Mouse (Mus musculus) left cerebral cortex, postnatal 14 days (tissue): ENCODE measurements around the gene Sectm1a. TPM values are rescaled to one million over a fixed set of nuclear protein-coding genes. Genes with fewer than 3 reads are reported as not detected.

Experiments
- total RNA-seq, 2 experiments: library from RNA; stranded (reverse); gene quantifications; 2 replicates each; pipeline ENCODE4 v1.2.3; 2021

The Sectm1a gene
- total RNA-seq, 2 experiments from 2014 or later: not detected

Other genes starting within 250 kb of the Sectm1a start
- gene Ccdc57, start 148.3 kb downstream of the Sectm1a start, total RNA-seq: 1 to 10 TPM; 6.2 to 7.0 TPM
- 1 to 10 TPM; 3.2 to 4.2 TPM for gene Slc16a3, start 132.7 kb downstream of the Sectm1a start, total RNA-seq
- 100 to 1,000 TPM; 112 to 115 TPM for gene Csnk1d, start 89.9 kb downstream of the Sectm1a start, total RNA-seq
- gene Cd7, start 41.8 kb downstream of the Sectm1a start, total RNA-seq: under 1 TPM; 0.36 to 0.62 TPM
- gene Sectm1b, start 17.7 kb downstream of the Sectm1a start, total RNA-seq: not detected
- gene Tex19.2, start 37.5 kb upstream of the Sectm1a start, total RNA-seq: not detected
- gene Tex19.1, start 64.9 kb upstream of the Sectm1a start, total RNA-seq: not detected
- gene Uts2r, start 79.1 kb upstream of the Sectm1a start, total RNA-seq: not detected
- 10 to 100 TPM; 30.6 to 32.4 TPM for gene Hexdc, start 123.2 kb upstream of the Sectm1a start, total RNA-seq
- gene Ogfod3, start 123.5 kb upstream of the Sectm1a start, total RNA-seq: 1 to 10 TPM; 7.1 to 7.4 TPM
- 10 to 100 TPM; 21.1 to 23.8 TPM for gene Cybc1, start 148.1 kb upstream of the Sectm1a start, total RNA-seq
- gene Narf, start 156.0 kb upstream of the Sectm1a start, total RNA-seq: 10 to 100 TPM; 67.4 to 70.7 TPM
- 100 to 1,000 TPM; 115 TPM for gene Foxk2, start 178.8 kb upstream of the Sectm1a start, total RNA-seq